Mouse (Mus musculus): Measurements from ENCODE around the gene 1810043G02Rik.
A peak's percentile ranks its signal among the peaks of the same experiment; 100 is the strongest.
"Not testable (repeated sequence)": the region's sequence is repeated elsewhere in the genome, so short reads cannot be mapped to it uniquely, and the experiment has no call there.

Gene 1810043G02Rik

GRCm38 (mm10) chr10:78005791-78006438, 27.6 kb downstream of the 1810043G02Rik start:
- DNase-seq: no peak

- no peak for DNase-seq
Measured at GRCm38 (mm10) chr10:78007203-78007602, 28.9 kb downstream of the 1810043G02Rik start.

GRCm38 (mm10) chr10:78008169-78008568, 29.8 kb downstream of the 1810043G02Rik start:
- no peak for DNase-seq

- DNase-seq: peak; percentile 98
Measured at GRCm38 (mm10) chr10:78009184-78009944, 31.0 kb downstream of the 1810043G02Rik start.

GRCm38 (mm10) chr10:78009945-78010293, 31.6 kb downstream of the 1810043G02Rik start, which contains the start of gene Pfkl:
Gene Pfkl (minus strand): TSS chr10:78010083.
- DNase-seq: no peak

GRCm38 (mm10) chr10:78010335-78010734, 32.0 kb downstream of the 1810043G02Rik start:
- DNase-seq: peak; percentile 22

GRCm38 (mm10) chr10:78011116-78011515, 32.8 kb downstream of the 1810043G02Rik start:
- not testable (repeated sequence) for DNase-seq

- DNase-seq: no peak
Measured at GRCm38 (mm10) chr10:78012661-78013495, 34.6 kb downstream of the 1810043G02Rik start.

GRCm38 (mm10) chr10:78015489-78015888, 37.2 kb downstream of the 1810043G02Rik start:
- DNase-seq: no peak

GRCm38 (mm10) chr10:78016366-78016765, 38.0 kb downstream of the 1810043G02Rik start:
- no peak for DNase-seq

- DNase-seq: peak; percentile 82
Measured at GRCm38 (mm10) chr10:78018797-78019203, 40.5 kb downstream of the 1810043G02Rik start.

GRCm38 (mm10) chr10:78019291-78019690, 41.0 kb downstream of the 1810043G02Rik start:
- no peak for DNase-seq

GRCm38 (mm10) chr10:78019984-78020383, 41.7 kb downstream of the 1810043G02Rik start:
- DNase-seq: not testable (repeated sequence)

- DNase-seq: not testable (repeated sequence)
Measured at GRCm38 (mm10) chr10:78025453-78025852, 47.1 kb downstream of the 1810043G02Rik start.

- peak; percentile 74 for DNase-seq
Measured at GRCm38 (mm10) chr10:78028129-78028528, 49.8 kb downstream of the 1810043G02Rik start.

- no peak for DNase-seq
Measured at GRCm38 (mm10) chr10:78029080-78029479, 50.8 kb downstream of the 1810043G02Rik start.

- DNase-seq: no peak
Measured at GRCm38 (mm10) chr10:78031987-78032386, 53.7 kb downstream of the 1810043G02Rik start.

Data from thymus, postnatal 14 days (tissue).